Mouse (Mus musculus) limb, embryonic 10.5 days (tissue): ENCODE measurements around the gene Olfr780. TPM values are rescaled to one million over a fixed set of nuclear protein-coding genes. Genes with fewer than 3 reads are reported as not detected.
"Not testable (repeated sequence)": the region's sequence is repeated elsewhere in the genome, so short reads cannot be mapped to it uniquely, and the experiment has no call there.

Experiments used
- DNase-seq: peaks from one replicate; pipeline ENCODE4 v3.0.0-alpha.2; 2017; ENCODE audit warnings: low spot score
- H3K27ac ChIP-seq: fragments of 300-500 bp; sonication (generic); 2 replicates; pipeline ENCODE4 v1.5.1; 2016; ENCODE audit warnings: mild to moderate bottlenecking
- H3K27me3 ChIP-seq: fragments of 300-500 bp; sonication (generic); 2 replicates; pipeline ENCODE4 v1.6.1; 2016; ENCODE audit warnings: low read depth, mild to moderate bottlenecking; ENCODE audit not compliant: poor library complexity, severe bottlenecking
- H3K36me3 ChIP-seq: fragments of 300-500 bp; sonication (generic); 2 replicates; pipeline ENCODE4 v1.6.1; 2016; ENCODE audit warnings: mild to moderate bottlenecking, moderate library complexity
- H3K4me1 ChIP-seq: fragments of 300-500 bp; sonication (generic); 2 replicates; pipeline ENCODE4 v1.6.1; 2016
- H3K4me3 ChIP-seq: fragments of 300-500 bp; sonication (generic); 2 replicates; pipeline ENCODE4 v1.5.1; 2016; ENCODE audit warnings: mild to moderate bottlenecking, moderate library complexity
- H3K9me3 ChIP-seq: fragments of 300-500 bp; sonication (generic); replicated peaks from 2 replicates; pipeline ENCODE4 v1.6.1; 2016; ENCODE audit warnings: mild to moderate bottlenecking
- WGBS: fragments of 180-500 bp; shearing (Covaris S2); methylation state at CpG from one replicate; pipeline ENCODE4 v1.1.7; 2016; 5-methylcytosine and 5-hydroxymethylcytosine counted together
- polyA plus RNA-seq: library from polyadenylated mRNA; unstranded; fragments of >200 nt; fragmentation: Nextera tagmentation; extraction: Ambion mirVana; gene quantifications from 2 replicates; pipeline ENCODE4 v1.2.1, GENCODE M21; 2016

Olfr780 gene
- not detected in 2 replicates for polyA plus RNA-seq

- Histone ChIP-seq H3K9me3 (no peaks in the 10 kb centered on the region), H3K4me3 (no peak within 1 kb of the TSS), H3K27ac (no peak within 1 kb of the TSS), H3K4me1 (no peaks in the 10 kb centered on the region), H3K36me3 (no peaks in the 10 kb centered on the region), H3K27me3 (no peaks in the 10 kb centered on the region)
- 92% methylated on average over 3 of the region's 3 CpGs for WGBS
- no peak for DNase-seq
Observed at GRCm38 (mm10) chr10:129317817-129318216, at the start of gene Olfr780. Olfr780 (plus strand) TSS chr10:129318117.

- Histone ChIP-seq H3K36me3 (no peaks in the 10 kb centered on the region), H3K4me1 (no peaks in the 10 kb centered on the region), H3K9me3 (no peaks in the 10 kb centered on the region), H3K27ac (no peak within 1 kb of the TSS), H3K27me3 (no peaks in the 10 kb centered on the region), H3K4me3 (no peak within 1 kb of the TSS)
- DNase-seq = no peak
- WGBS = 97% methylated on average over 2 of the region's 2 CpGs
Observed at GRCm38 (mm10) chr10:129271081-129271535, 46.8 kb upstream of the Olfr780 start, which contains the start of gene Olfr777. Olfr777 (minus strand) TSS chr10:129271485.

GRCm38 (mm10) chr10:129312973-129313372, 4.9 kb upstream of the Olfr780 start:
- 59% methylated on average over 1 of the region's 1 CpGs for WGBS
- not testable (repeated sequence) for DNase-seq, H3K9me3 ChIP-seq, H3K4me3 ChIP-seq, H3K4me1 ChIP-seq, H3K27me3 ChIP-seq, H3K27ac ChIP-seq, H3K36me3 ChIP-seq

- not testable (repeated sequence) for H3K4me3 ChIP-seq, H3K27ac ChIP-seq, H3K4me1 ChIP-seq, DNase-seq, H3K9me3 ChIP-seq, H3K36me3 ChIP-seq, H3K27me3 ChIP-seq
- WGBS = no CpG with 5 or more reads among the region's 1 CpGs
Observed at GRCm38 (mm10) chr10:129313521-129313920, 4.4 kb upstream of the Olfr780 start.

DNA sequence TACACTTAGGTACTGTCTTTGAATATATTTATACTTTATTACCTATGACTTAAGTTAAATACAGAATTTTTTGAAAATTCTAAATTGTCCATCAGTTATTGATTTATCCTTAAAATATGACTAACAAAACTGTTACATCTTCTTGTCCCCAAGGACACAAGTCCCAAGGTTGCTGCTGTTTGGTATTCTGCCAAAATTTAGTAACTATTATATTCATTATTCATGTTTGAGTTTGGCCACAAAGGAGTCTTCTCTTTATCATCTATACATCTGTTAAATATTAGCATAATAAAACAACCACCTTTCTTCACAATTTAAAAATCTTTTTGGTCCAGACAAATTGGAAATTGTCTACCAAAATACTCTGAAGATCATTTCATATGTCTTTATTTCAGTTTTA, 10.6 kb downstream of the Olfr780 start, which contains the start of gene Olfr781:
Gene Olfr781 (plus strand): TSS at position 301 of the 400 bp plus-strand sequence.
- Histone ChIP-seq H3K9me3 (no peaks in the 10 kb centered on the region), H3K27me3 (no peaks in the 10 kb centered on the region), H3K27ac (no peak within 1 kb of the TSS), H3K4me3 (no peak within 1 kb of the TSS), H3K36me3 (no peaks in the 10 kb centered on the region), H3K4me1 (no peaks in the 10 kb centered on the region)
- DNase-seq = no peak

DNA sequence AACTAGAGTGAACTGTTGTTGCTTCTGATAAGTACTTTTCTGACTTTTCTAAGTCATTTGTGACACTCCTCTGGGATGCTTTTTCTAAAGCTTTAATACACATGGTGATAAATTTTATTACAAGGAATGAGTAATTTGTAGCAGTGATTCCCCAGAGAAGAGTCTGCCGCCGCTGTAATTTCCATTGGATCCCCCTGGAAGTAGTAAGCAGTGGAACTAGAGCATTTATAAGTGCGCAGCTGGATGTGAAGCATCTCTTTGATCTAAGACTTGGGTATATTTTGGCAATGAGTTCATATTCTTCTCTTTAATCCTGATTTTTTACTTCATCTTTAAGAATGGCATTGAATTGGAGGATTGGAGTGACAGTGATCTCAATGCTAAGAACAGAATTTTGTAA, 30.6 kb downstream of the Olfr780 start, which contains the start of gene Olfr782:
Gene Olfr782 (plus strand): TSS at position 301 of the 400 bp plus-strand sequence.
- H3K4me3 ChIP-seq = no peak within 1 kb of the TSS
- no peaks in the 10 kb centered on the region for H3K9me3 ChIP-seq
- no peaks in the 10 kb centered on the region for H3K36me3 ChIP-seq
- H3K4me1 ChIP-seq = no peaks in the 10 kb centered on the region
- H3K27ac ChIP-seq = no peak within 1 kb of the TSS
- DNase-seq = no peak
- WGBS = 95% methylated on average over 3 of the region's 3 CpGs
- H3K27me3 ChIP-seq = no peaks in the 10 kb centered on the region

DNA sequence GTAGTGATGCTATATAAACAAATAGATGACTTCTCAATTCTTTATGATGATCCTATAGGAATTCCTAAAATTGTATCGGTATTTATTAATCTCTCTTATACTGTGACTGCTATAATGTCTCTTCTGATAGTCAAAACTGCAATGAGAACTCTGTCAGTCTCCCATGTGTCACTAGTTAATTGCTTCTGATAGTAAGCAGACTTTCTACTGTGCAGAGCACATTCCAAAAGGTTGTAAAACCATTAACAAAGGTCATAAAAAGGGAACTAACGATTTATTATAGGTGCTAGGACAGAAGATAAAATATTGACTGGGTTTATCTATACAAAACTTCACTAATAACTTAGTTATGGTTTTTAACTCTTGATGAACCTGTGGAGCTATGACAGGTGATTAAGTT, 34.6 kb downstream of the Olfr780 start:
- WGBS = 64% methylated on average over 2 of the region's 2 CpGs
- not testable (repeated sequence) for H3K9me3 ChIP-seq, DNase-seq, H3K27ac ChIP-seq, H3K36me3 ChIP-seq, H3K27me3 ChIP-seq, H3K4me3 ChIP-seq, H3K4me1 ChIP-seq

DNA sequence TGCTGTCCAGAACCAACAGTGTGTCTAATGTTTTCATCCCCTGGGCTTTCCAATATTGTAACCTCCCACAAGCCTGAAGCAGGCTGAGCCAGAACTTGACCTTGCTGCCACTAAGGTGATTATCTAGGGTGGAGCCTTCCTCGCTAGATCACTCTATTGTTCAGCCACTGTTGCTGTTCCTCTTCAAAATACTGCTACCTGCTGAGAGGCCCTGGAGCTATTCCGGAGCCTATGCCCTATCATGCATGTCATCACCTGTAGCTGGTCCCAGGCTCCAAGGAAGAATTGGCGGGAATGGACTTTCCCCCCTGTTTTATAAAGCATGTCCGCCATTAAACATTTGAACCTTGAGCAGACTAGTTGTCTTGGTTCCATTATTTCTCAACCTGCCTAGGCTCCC, 38.6 kb downstream of the Olfr780 start:
- not testable (repeated sequence) for H3K9me3 ChIP-seq, DNase-seq

DNA sequence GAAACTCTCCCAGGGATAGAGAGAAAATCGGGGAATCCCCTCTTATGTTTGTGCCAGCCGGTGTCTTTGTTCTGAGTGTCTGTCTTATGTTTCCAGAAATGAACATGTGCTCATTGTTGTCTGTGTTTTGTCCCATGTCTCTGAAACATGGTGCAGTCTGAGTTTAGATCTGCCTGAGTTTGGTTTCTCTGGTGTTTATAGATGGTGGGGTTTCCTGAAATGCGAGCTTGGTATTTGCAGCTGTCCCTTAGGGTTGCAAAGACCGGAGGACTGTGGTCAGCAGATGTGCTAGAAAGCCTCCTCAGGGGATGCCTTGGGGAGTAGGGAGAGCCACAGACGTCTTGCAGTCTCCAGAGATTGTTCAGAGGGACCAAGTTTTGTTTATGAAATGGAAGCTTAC, 39.4 kb downstream of the Olfr780 start:
- no peaks in the 10 kb centered on the region for H3K27me3 ChIP-seq
- 80% methylated on average over 5 of the region's 5 CpGs for WGBS
- no peak overlapping the region for H3K27ac ChIP-seq
- no peak for DNase-seq
- no peaks in the 10 kb centered on the region for H3K4me1 ChIP-seq
- H3K4me3 ChIP-seq = no peak overlapping the region
- no peaks in the 10 kb centered on the region for H3K36me3 ChIP-seq
- H3K9me3 ChIP-seq = no peaks in the 10 kb centered on the region

More for the DNA sequence above, 38.6 kb downstream of the Olfr780 start:
- H3K4me3 ChIP-seq, H3K36me3 ChIP-seq, H3K4me1 ChIP-seq, H3K27ac ChIP-seq, H3K27me3 ChIP-seq: not testable (repeated sequence)
- WGBS = 87% methylated on average over 4 of the region's 4 CpGs

Other genes starting within 250 kb of the Olfr780 start
- not detected in 2 replicates for gene Olfr766-ps1, start 249.1 kb upstream of the Olfr780 start, polyA plus RNA-seq
- gene Olfr767, start 235.2 kb upstream of the Olfr780 start, polyA plus RNA-seq = not detected in 2 replicates
- not detected in 2 replicates for gene Olfr768, start 218.7 kb upstream of the Olfr780 start, polyA plus RNA-seq
- gene Olfr769, start 200.3 kb upstream of the Olfr780 start, polyA plus RNA-seq = not detected in 2 replicates
- not detected in 2 replicates for gene Olfr770, start 179.1 kb upstream of the Olfr780 start, polyA plus RNA-seq
- gene Olfr771, start 153.4 kb upstream of the Olfr780 start, polyA plus RNA-seq = not detected in 2 replicates
- gene Olfr772, start 140.2 kb upstream of the Olfr780 start, polyA plus RNA-seq = not detected in 2 replicates
- gene Olfr773, start 130.7 kb upstream of the Olfr780 start, polyA plus RNA-seq = not detected in 2 replicates
- gene Olfr774, start 81.9 kb upstream of the Olfr780 start, polyA plus RNA-seq = not detected in 2 replicates
- not detected in 2 replicates for gene Olfr775, start 69.7 kb upstream of the Olfr780 start, polyA plus RNA-seq
- not detected in 2 replicates for gene Olfr776, start 59.0 kb upstream of the Olfr780 start, polyA plus RNA-seq
- gene Olfr777, start 46.6 kb upstream of the Olfr780 start, polyA plus RNA-seq = not detected in 2 replicates
- not detected in 2 replicates for gene Olfr781, start 10.7 kb downstream of the Olfr780 start, polyA plus RNA-seq
- gene Olfr782, start 30.7 kb downstream of the Olfr780 start, polyA plus RNA-seq = not detected in 2 replicates
- 0.08 and 0.13 TPM in 2 replicates for gene Olfr784, start 66.0 kb downstream of the Olfr780 start, polyA plus RNA-seq
- not detected in 2 replicates for gene Olfr785, start 87.3 kb downstream of the Olfr780 start, polyA plus RNA-seq
- not detected in 2 replicates for gene Olfr786, start 109.2 kb downstream of the Olfr780 start, polyA plus RNA-seq
- not detected in 2 replicates for gene Olfr787, start 143.7 kb downstream of the Olfr780 start, polyA plus RNA-seq
- not detected in 2 replicates for gene Olfr788, start 152.9 kb downstream of the Olfr780 start, polyA plus RNA-seq
- not detected in 2 replicates for gene Olfr789, start 166.6 kb downstream of the Olfr780 start, polyA plus RNA-seq
- gene Olfr790, start 180.4 kb downstream of the Olfr780 start, polyA plus RNA-seq = not detected in 2 replicates
- not detected in 2 replicates for gene Olfr791, start 203.7 kb downstream of the Olfr780 start, polyA plus RNA-seq
- not detected in 2 replicates for gene Olfr792, start 221.0 kb downstream of the Olfr780 start, polyA plus RNA-seq
- gene Olfr794, start 249.5 kb downstream of the Olfr780 start, polyA plus RNA-seq = not detected in 2 replicates